Mouse (Mus musculus) lung, postnatal 0 days (tissue): ENCODE data around the gene Rnf31.

ENCODE experiments used
- CTCF ChIP-seq: IDR thresholded peaks from 2 replicates; pipeline ENCODE4 v1.5.1; 2016; ENCODE audit warnings: antibody characterized with exemption, mild to moderate bottlenecking
- EP300 ChIP-seq: IDR thresholded peaks from 2 replicates; pipeline ENCODE4 v1.6.1; 2016; ENCODE audit warnings: antibody characterized with exemption, mild to moderate bottlenecking, control low read depth

GRCm38 (mm10) chr14:55637795-55638194 is 46.3 kb downstream of the Rnf31 start, which contains the start of gene Gm49378:
- TF ChIP-seq CTCF (no peak), EP300 (no peak)
